Mouse (Mus musculus) lung, postnatal 0 days (tissue): Measurements from ENCODE around the gene G3bp2. TPM values are rescaled to one million over a fixed set of nuclear protein-coding genes. Genes with fewer than 3 reads are reported as not detected.
"Not testable (repeated sequence)": the region's sequence is repeated elsewhere in the genome, so short reads cannot be mapped to it uniquely, and the experiment has no call there.

Experiments used
- ATAC-seq: fragments of 200-750 bp; cut with Nextera tagmentation; 2 replicates; pipeline ENCODE4 v1.8.0; 2017; ENCODE audit warnings: moderate library complexity
- DNase-seq: peaks from one replicate; pipeline ENCODE4 v3.0.0-alpha.2; 2016; ENCODE audit warnings: low spot score
- H3K27ac ChIP-seq: fragments of 300-500 bp; sonication (generic); 2 replicates; pipeline ENCODE4 v1.5.1; 2014; ENCODE audit warnings: antibody characterized with exemption, mild to moderate bottlenecking, low read length, mixed read lengths
- H3K27me3 ChIP-seq: fragments of 300-500 bp; sonication (generic); replicated peaks from 2 replicates; pipeline ENCODE4 v1.6.1; 2014; ENCODE audit warnings: low read length, mixed read lengths; ENCODE audit not compliant: insufficient read depth
- H3K36me3 ChIP-seq: fragments of 300-500 bp; sonication (generic); 2 replicates; pipeline ENCODE4 v1.6.1; 2014; ENCODE audit warnings: low read length, mixed read lengths; ENCODE audit not compliant: insufficient read depth
- H3K4me1 ChIP-seq: fragments of 300-500 bp; sonication (generic); 2 replicates; pipeline ENCODE4 v1.6.1; 2014; ENCODE audit warnings: antibody characterized with exemption, low read depth, low read length, mixed read lengths; ENCODE audit not compliant: insufficient read depth
- H3K4me2 ChIP-seq: fragments of 300-500 bp; sonication (generic); replicated peaks from 2 replicates; pipeline ENCODE4 v1.6.1; 2014; ENCODE audit warnings: low read depth, mild to moderate bottlenecking, low read length, moderate library complexity, mixed read lengths
- H3K4me3 ChIP-seq: fragments of 300-500 bp; sonication (generic); 2 replicates; pipeline ENCODE4 v1.5.1; 2014; ENCODE audit warnings: low read depth, low read length
- H3K9ac ChIP-seq: fragments of 300-500 bp; sonication (generic); replicated peaks from 2 replicates; pipeline ENCODE4 v1.6.1; 2014; ENCODE audit warnings: low read depth, mild to moderate bottlenecking
- H3K9me3 ChIP-seq: fragments of 300-500 bp; sonication (generic); 2 replicates; pipeline ENCODE4 v1.6.1; 2016; ENCODE audit warnings: low read length, mixed read lengths
- CTCF ChIP-seq: IDR thresholded peaks from 2 replicates; pipeline ENCODE4 v1.5.1; 2016; ENCODE audit warnings: antibody characterized with exemption, mild to moderate bottlenecking
- EP300 ChIP-seq: IDR thresholded peaks from 2 replicates; pipeline ENCODE4 v1.6.1; 2016; ENCODE audit warnings: antibody characterized with exemption, mild to moderate bottlenecking, control low read depth
- WGBS: fragments of 180-500 bp; shearing (Covaris S2); extraction: QIAGEN DNeasy Blood & Tissue Kit; methylation state at CpG from one replicate; pipeline ENCODE4 v1.1.7; 2014; 5-methylcytosine and 5-hydroxymethylcytosine counted together
- polyA plus RNA-seq: library from polyadenylated mRNA; unstranded; fragments of >200 nt; fragmentation: Nextera tagmentation; extraction: Ambion mirVana; gene quantifications from 2 replicates; pipeline ENCODE4 v1.2.1, GENCODE M21; 2015

The G3bp2 gene
- 95.2 and 102 TPM in 2 replicates for polyA plus RNA-seq

- H3K4me1 ChIP-seq, result peaks cover 5% of the 10 kb centered on the region; the same call in 1 of the 2 replicates
Observed at GRCm38 (mm10) chr5:92083417-92084038, at the start of gene G3bp2. G3bp2 (minus strand) TSS chr5:92083719.

GRCm38 (mm10) chr5:92133006-92133405 lies 49.5 kb upstream of the G3bp2 start:
- H3K4me3 ChIP-seq, ATAC-seq, H3K27ac ChIP-seq, H3K9me3 ChIP-seq, H3K4me1 ChIP-seq, H3K4me2 ChIP-seq, DNase-seq, H3K27me3 ChIP-seq, H3K36me3 ChIP-seq, H3K9ac ChIP-seq: not testable (repeated sequence)
- 62% methylated on average over 4 of the region's 4 CpGs for WGBS

More at GRCm38 (mm10) chr5:92083417-92084038, at the start of gene G3bp2:
- Histone ChIP-seq H3K9ac (peak within 1 kb of the TSS; percentile 96), H3K27me3 (no peaks in the 10 kb centered on the region), H3K9me3 (no peaks in the 10 kb centered on the region), H3K4me3 (peak within 1 kb of the TSS; percentile 95), H3K27ac (peak within 1 kb of the TSS; percentile 98), H3K36me3 (no peaks in the 10 kb centered on the region), H3K4me2 (peak within 1 kb of the TSS; percentile 66)
- DNase-seq (peak; percentile 99), ATAC-seq (peak; percentile 98)
- no peak for TF ChIP-seq CTCF
- under 1% methylated on average over 51 of the region's 65 CpGs for WGBS

GRCm38 (mm10) chr5:92132127-92132526 lies 48.6 kb upstream of the G3bp2 start:
- Histone ChIP-seq H3K27me3 (no peaks in the 10 kb centered on the region), H3K36me3 (no peaks in the 10 kb centered on the region), H3K9me3 (no peaks in the 10 kb centered on the region), H3K4me2 (no peak overlapping the region), H3K27ac (no peak overlapping the region), H3K9ac (no peak overlapping the region), H3K4me1 (no peaks in the 10 kb centered on the region; the same call in 1 of the 2 replicates), H3K4me3 (no peak overlapping the region)
- DNase-seq, result no peak
- WGBS, result 95% methylated on average over 4 of the region's 4 CpGs
- no peak for ATAC-seq
- TF ChIP-seq EP300, result no peak

- Histone ChIP-seq H3K9me3 (no peaks in the 10 kb centered on the region), H3K27ac (no peak overlapping the region), H3K4me1 (no peaks in the 10 kb centered on the region), H3K4me3 (no peak overlapping the region), H3K27me3 (no peaks in the 10 kb centered on the region), H3K4me2 (no peak overlapping the region), H3K36me3 (no peaks in the 10 kb centered on the region), H3K9ac (no peak overlapping the region)
- TF ChIP-seq CTCF (0 out of 2 replicates have a peak, but pooled peaks have one; percentile 16), EP300 (no peak)
- DNase-seq, result no peak
- WGBS, result 82% methylated on average over 6 of the region's 6 CpGs
- no peak for ATAC-seq
Observed at GRCm38 (mm10) chr5:92130040-92130682, 46.6 kb upstream of the G3bp2 start.

GRCm38 (mm10) chr5:92129321-92129768 lies 45.8 kb upstream of the G3bp2 start:
- Histone ChIP-seq H3K9me3 (no peaks in the 10 kb centered on the region), H3K27me3 (no peaks in the 10 kb centered on the region), H3K4me2 (no peak overlapping the region), H3K4me1 (no peaks in the 10 kb centered on the region), H3K36me3 (no peaks in the 10 kb centered on the region), H3K4me3 (no peak overlapping the region), H3K27ac (no peak overlapping the region), H3K9ac (no peak overlapping the region)
- no peak for DNase-seq
- TF ChIP-seq EP300, result no peak
- TF ChIP-seq CTCF, result no peak
- WGBS, result 58% methylated on average over 1 of the region's 1 CpGs
- ATAC-seq, result no peak

GRCm38 (mm10) chr5:92128570-92128969 lies 45.1 kb upstream of the G3bp2 start:
- Histone ChIP-seq H3K4me1 (no peaks in the 10 kb centered on the region), H3K36me3 (no peaks in the 10 kb centered on the region), H3K27ac (no peak overlapping the region), H3K9me3 (no peaks in the 10 kb centered on the region), H3K9ac (no peak overlapping the region), H3K4me3 (no peak overlapping the region), H3K27me3 (no peaks in the 10 kb centered on the region), H3K4me2 (no peak overlapping the region)
- DNase-seq (peak; percentile 67), ATAC-seq (peak; percentile 75)
- no peak for TF ChIP-seq CTCF
- no peak for TF ChIP-seq EP300
- 23% methylated on average over 8 of the region's 8 CpGs for WGBS
